Mouse (Mus musculus) layer of hippocampus, adult 2 months (tissue): ENCODE data around the gene Efnb3. TPM values are rescaled to one million over a fixed set of nuclear protein-coding genes. Genes with fewer than 3 reads are reported as not detected.
"Not testable (repeated sequence)": the region's sequence is repeated elsewhere in the genome, so short reads cannot be mapped to it uniquely, and the experiment has no call there.

Experiments
- DNase-seq, 2 experiments: peaks; one replicate each; pipeline ENCODE4 v3.0.0; 2022; ENCODE audit warnings: low spot score in 2 of 2
- H3K27ac ChIP-seq: fragments of 200-600 bp; 2 replicates; pipeline ENCODE4 v1.8.1; 2022
- H3K4me3 ChIP-seq: fragments of 200-600 bp; 2 replicates; pipeline ENCODE4 v1.8.1; 2022; ENCODE audit warnings: mild to moderate bottlenecking
- CTCF ChIP-seq: fragments of 200-600 bp; conservative IDR thresholded peaks from 2 replicates; pipeline ENCODE4 v1.8.1; 2022; ENCODE audit warnings: antibody characterized with exemption, mild to moderate bottlenecking, moderate library complexity
- total RNA-seq, 2 experiments: library from RNA; stranded (reverse); gene quantifications; 2 replicates each; pipeline ENCODE4 v1.2.3; 2021

Efnb3 gene
- total RNA-seq, 2 experiments from 2014 or later = 113 to 116 TPM

- Histone ChIP-seq H3K27ac (peak overlapping the region; percentile 98), H3K4me3 (peak overlapping the region; percentile 83)
- DNase-seq = peak in 1 of 2 experiments; percentile 65
- TF ChIP-seq CTCF = no peak
These were observed 2.5 kb downstream of the Efnb3 start for GRCm38 (mm10) chr11:69557381-69557958.

- TF ChIP-seq CTCF = no peak
- DNase-seq = no peak
- Histone ChIP-seq H3K27ac (peak overlapping the region; percentile 62; the same call in 1 of the 2 replicates), H3K4me3 (no peak overlapping the region)
These were observed 5.4 kb downstream of the Efnb3 start for GRCm38 (mm10) chr11:69554539-69555140.

GRCm38 (mm10) chr11:69553341-69553721 lies 6.7 kb downstream of the Efnb3 start:
- peak overlapping the region; percentile 29 for H3K4me3 ChIP-seq
- peak overlapping the region; percentile 97 for H3K27ac ChIP-seq
- no peak for TF ChIP-seq CTCF
- DNase-seq = no peak

- no peak for TF ChIP-seq CTCF
- peak; percentile 68 to 83 for DNase-seq
- H3K27ac ChIP-seq = peak overlapping the region; percentile 97
- H3K4me3 ChIP-seq = peak overlapping the region; percentile 29
These were observed 7.2 kb downstream of the Efnb3 start for GRCm38 (mm10) chr11:69552622-69553340.

GRCm38 (mm10) chr11:69551310-69551709 lies 8.7 kb downstream of the Efnb3 start:
- no peak for DNase-seq
- no peak for TF ChIP-seq CTCF
- Histone ChIP-seq H3K4me3 (no peak overlapping the region), H3K27ac (peak overlapping the region; percentile 97; the same call in 1 of the 2 replicates)

GRCm38 (mm10) chr11:69549060-69549656 lies 10.8 kb downstream of the Efnb3 start, which contains the start of gene Dnah2:
TSS of gene Dnah2 (minus strand) at chr11:69549110.
- H3K27ac ChIP-seq = peak within 1 kb of the TSS; percentile 95
- no peak within 1 kb of the TSS for H3K4me3 ChIP-seq
- TF ChIP-seq CTCF = peak; percentile 39
- no peak for DNase-seq

- DNase-seq = no peak
- H3K4me3 ChIP-seq = peak overlapping the region; percentile 66
- H3K27ac ChIP-seq = peak overlapping the region; percentile 95
- peak; percentile 58 for TF ChIP-seq CTCF
These were observed 12.9 kb downstream of the Efnb3 start for GRCm38 (mm10) chr11:69547071-69547470.

GRCm38 (mm10) chr11:69546423-69547053 lies 13.5 kb downstream of the Efnb3 start:
- peak; percentile 68 for TF ChIP-seq CTCF
- peak overlapping the region; percentile 95 for H3K27ac ChIP-seq
- H3K4me3 ChIP-seq = peak overlapping the region; percentile 66
- DNase-seq = peak; percentile 75

GRCm38 (mm10) chr11:69545957-69546356 lies 14.0 kb downstream of the Efnb3 start:
- no peak for DNase-seq
- H3K27ac ChIP-seq = peak overlapping the region; percentile 95
- H3K4me3 ChIP-seq = peak overlapping the region; percentile 66
- TF ChIP-seq CTCF = peak; percentile 20; the same call in 1 of the 2 replicates

- no peak overlapping the region for H3K4me3 ChIP-seq
- peak overlapping the region; percentile 86 for H3K27ac ChIP-seq
These were observed 16.4 kb downstream of the Efnb3 start for GRCm38 (mm10) chr11:69543598-69543997.

GRCm38 (mm10) chr11:69541741-69542140 lies 18.3 kb downstream of the Efnb3 start:
- not testable (repeated sequence) for H3K27ac ChIP-seq, H3K4me3 ChIP-seq, DNase-seq
- TF ChIP-seq CTCF = peak; percentile 44

More at GRCm38 (mm10) chr11:69543598-69543997, 16.4 kb downstream of the Efnb3 start:
- no peak for DNase-seq
- TF ChIP-seq CTCF = no peak

- TF ChIP-seq CTCF = no peak
- Histone ChIP-seq H3K27ac (no peak overlapping the region), H3K4me3 (no peak overlapping the region)
- no peak for DNase-seq
These were observed 19.3 kb downstream of the Efnb3 start for GRCm38 (mm10) chr11:69540700-69541099.
